ENCODE assay signal across 9 mouse cellular contexts in the genomic region with DNA sequence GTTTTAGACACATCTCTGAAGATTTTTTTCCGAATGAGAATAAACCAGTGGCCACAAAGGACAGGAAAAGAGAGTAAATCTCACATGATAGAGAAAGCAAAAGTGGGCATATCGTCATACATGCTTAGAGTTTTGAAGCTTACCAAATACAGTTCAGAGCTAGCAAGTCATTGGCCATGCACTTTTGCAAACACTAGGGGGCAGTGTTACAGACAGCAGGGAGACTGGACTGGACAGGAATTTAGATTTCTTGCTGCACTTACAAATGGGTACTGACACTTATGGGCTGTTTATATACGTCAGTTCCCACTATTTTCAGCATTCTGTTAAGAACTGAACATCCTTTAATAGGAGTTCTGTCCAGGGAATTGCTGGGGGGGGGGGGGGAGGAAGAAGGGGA.
A peak's percentile ranks its signal among the peaks of the same experiment; 100 is the strongest.
DNase-seq lines count a peak whose midpoint lies in the region; ATAC-seq and TF ChIP-seq lines count a peak whose summit lies in the region.
"Had no signal": no experiment of that assay in that cellular context is flagged by ENCODE, and none has a peak within 500 bp of the region (broad histone marks: within the 10 kb centered on the region; RNA-seq: fewer than 3 reads in every experiment).

No protein-coding gene starts in this region.

- TF ChIP-seq POLR2A in liver, adult 2 months (IDR thresholded peaks at IDR 0.05; ENCODE audit: extremely low read depth, insufficient read depth, low read length): no peak

- intact Hi-C loops in gastrocnemius, postnatal 14 days (cut with DNase I; ENCODE audit: low total_unique reads): loop anchor here (5.0 to 10.0 kb wide), 3 partner anchors 141 to 282 kb away; no protein-coding TSS in a partner anchor
- intact Hi-C loops in left cerebral cortex, adult 2 months (cut with DNase I): loop anchor here (5.0 kb wide), 2 partner anchors 306 to 641 kb away; no protein-coding TSS in a partner anchor

- H3K79me2 ChIP-seq in liver, adult 2 months (ENCODE audit: control insufficient read depth, insufficient read depth, low read length): no peaks in the 10 kb centered on the region

- no peaks in the 10 kb centered on the region for H3K4me1 ChIP-seq in liver, adult 2 months (ENCODE audit: control insufficient read depth, insufficient read depth, low read length)
- H3K4me1 ChIP-seq in liver, embryonic 12.5 days: peaks cover 10% of the 10 kb centered on the region
- H3K4me1 ChIP-seq in neural tube, embryonic 14.5 days (ENCODE audit: control insufficient read depth, insufficient read depth, low read length): peaks cover 25% of the 10 kb centered on the region; the same call in 1 of the 2 replicates
- H3K4me1 ChIP-seq: megakaryocyte, embryonic 14.5 days had no signal

- H3K4me3 ChIP-seq in liver, adult 2 months (ENCODE audit: insufficient read depth, low read depth, low read length): no peak overlapping the region
- no peak overlapping the region for H3K4me3 ChIP-seq in liver, embryonic 12.5 days
- H3K4me3 ChIP-seq in left cerebral cortex, adult 2 months: no peak overlapping the region
- no peak overlapping the region for H3K4me3 ChIP-seq in neural tube, embryonic 14.5 days (ENCODE audit: low read depth, low read length)
- H3K4me3 ChIP-seq: megakaryocyte, embryonic 14.5 days had no signal

- H3K9me3 ChIP-seq in liver, embryonic 12.5 days (replicated peaks): no peaks in the 10 kb centered on the region
- no peaks in the 10 kb centered on the region for H3K9me3 ChIP-seq in neural tube, embryonic 14.5 days (ENCODE audit: control insufficient read depth, low read length)
- H3K9me3 ChIP-seq: megakaryocyte, embryonic 14.5 days had no signal

- H3K27me3 ChIP-seq in liver, adult 2 months (ENCODE audit: control insufficient read depth, insufficient read depth, low read length): no peaks in the 10 kb centered on the region
- H3K27me3 ChIP-seq in liver, embryonic 12.5 days (replicated peaks): no peaks in the 10 kb centered on the region; the same call in 1 of the 2 replicates
- H3K27me3 ChIP-seq in neural tube, embryonic 14.5 days (ENCODE audit: control insufficient read depth, insufficient read depth, low read length): no peaks in the 10 kb centered on the region
- H3K27me3 ChIP-seq: megakaryocyte, embryonic 14.5 days had no signal

- peak; percentile 67 for TF ChIP-seq CTCF in liver, adult 2 months (IDR thresholded peaks at IDR 0.05; ENCODE audit: low read depth, low read length)
- peak; percentile 89 for TF ChIP-seq CTCF in left cerebral cortex, adult 2 months (IDR thresholded peaks at IDR 0.05)

- no peaks in the 10 kb centered on the region for H3K36me3 ChIP-seq in liver, adult 2 months (ENCODE audit: control insufficient read depth, insufficient read depth, low read length)
- H3K36me3 ChIP-seq in liver, embryonic 12.5 days: no peaks in the 10 kb centered on the region
- H3K36me3 ChIP-seq in neural tube, embryonic 14.5 days (ENCODE audit: control insufficient read depth, insufficient read depth, low read length): no peaks in the 10 kb centered on the region

- ATAC-seq in liver, embryonic 12.5 days: no peak
- ATAC-seq in neural tube, embryonic 14.5 days (ENCODE audit: low read depth): 0 out of 2 replicates have a peak, but pooled peaks have one; percentile 36

- H3K27ac ChIP-seq in liver, adult 2 months (replicated peaks; ENCODE audit: insufficient read depth, low read depth, low read length): no peak overlapping the region
- no peak overlapping the region for H3K27ac ChIP-seq in liver, embryonic 12.5 days
- H3K27ac ChIP-seq in left cerebral cortex, adult 2 months: no peak overlapping the region
- H3K27ac ChIP-seq in neural tube, embryonic 14.5 days (ENCODE audit: low read depth, low read length): no peak overlapping the region

- H3K9ac ChIP-seq in liver, adult 2 months (ENCODE audit: low read depth, low read length): no peak overlapping the region
- H3K9ac ChIP-seq in liver, embryonic 12.5 days: no peak overlapping the region
- H3K9ac ChIP-seq in neural tube, embryonic 14.5 days (replicated peaks; ENCODE audit: low read depth, low read length): no peak overlapping the region

- peak; percentile 49 for DNase-seq in liver, adult 2 months (ENCODE audit: extremely low read depth, low read depth, low spot score)
- DNase-seq in NIH3T3 (ENCODE audit: low read depth): peak; percentile 89
- peak; percentile 80 for DNase-seq in cerebellum, adult 9-10 months
- DNase-seq in gastrocnemius, postnatal 14 days: peak; percentile 44
- DNase-seq in left cerebral cortex, adult 2 months (ENCODE audit: extremely low spot score in 1 of 2, low spot score in 2 of 2): no peak
- DNase-seq in spleen, adult 18-20 months: no peak

- H3K4me2 ChIP-seq in liver, embryonic 12.5 days: no peak overlapping the region
- H3K4me2 ChIP-seq in neural tube, embryonic 14.5 days (ENCODE audit: low read depth, low read length): no peak overlapping the region

- WGBS in liver, adult 2 months: 24% methylated on average over 3 of the region's 3 CpGs
- 14% methylated on average over 3 of the region's 3 CpGs for WGBS in liver, embryonic 12.5 days (ENCODE audit: insufficient replicate concordance)
- WGBS in neural tube, embryonic 14.5 days: 16% methylated on average over 3 of the region's 3 CpGs

Comparison
In these comparisons a context has a peak if more than half of its experiments do, and no peak if none do; other contexts are left out.
1. DNase-seq: peak in liver, adult 2 months (single experiment), NIH3T3 (single experiment), cerebellum, adult 9-10 months (single experiment) and gastrocnemius, postnatal 14 days (single experiment); none in left cerebral cortex, adult 2 months (0 of 2) and spleen, adult 18-20 months (0 of 2).